Mouse (Mus musculus) small intestine, adult 2 months (tissue): ENCODE data around the gene Pnmt.

ENCODE experiments used
- CTCF ChIP-seq: fragments of 200-500 bp; IDR thresholded peaks from 2 replicates; pipeline ENCODE4 v1.5.1; 2012; ENCODE audit warnings: low read depth, mild to moderate bottlenecking, control low read depth, inconsistent platforms, low read length, moderate library complexity, mixed read lengths; ENCODE audit not compliant: insufficient replicate concordance, insufficient read length; ENCODE audit errors: extremely low read depth
- POLR2A ChIP-seq: fragments of 200-500 bp; IDR thresholded peaks from 2 replicates; pipeline ENCODE4 v1.6.1; 2012; ENCODE audit warnings: low read depth, mild to moderate bottlenecking, control low read depth, inconsistent platforms, low read length, moderate library complexity

GRCm38 (mm10) chr11:98418939-98419547 is 32.8 kb downstream of the Pnmt start:
- no peak for TF ChIP-seq POLR2A
- TF ChIP-seq CTCF, result no peak
